Mouse (Mus musculus) adrenal gland, postnatal 36 days (tissue): ENCODE results near the gene Fpr-rs7. TPM values are rescaled to one million over a fixed set of nuclear protein-coding genes. Genes with fewer than 3 reads are reported as not detected.

Source experiments
- DNase-seq, 2 experiments: peaks; one replicate each; pipeline ENCODE4 v3.0.0; 2021; ENCODE audit warnings: mixed read lengths in 1 of 2
- long read RNA-seq, 2 experiments: library from polyadenylated mRNA; stranded (forward); transcript quantifications; one replicate each; pipeline ENCODE4 v2.0.0; 2021; ENCODE audit warnings: borderline sequencing depth in 2 of 2
- total RNA-seq, 2 experiments: library from RNA; stranded (reverse); gene quantifications; 2 replicates each; pipeline ENCODE4 v1.2.3; 2021

Gene Fpr-rs7
- total RNA-seq: not detected
- long read RNA-seq, experiment 1: 0 reads
- long read RNA-seq, experiment 2: 0 reads

- DNase-seq: no peak
These were observed at the start of gene Fpr-rs7 for GRCm38 (mm10) chr17:20114126-20114525. Gene Fpr-rs7 (minus strand): TSS chr17:20114226.

GRCm38 (mm10) chr17:20074090-20074489 is 39.9 kb downstream of the Fpr-rs7 start:
- DNase-seq: no peak

GRCm38 (mm10) chr17:20071656-20072396 is 42.2 kb downstream of the Fpr-rs7 start:
- no peak for DNase-seq

Other genes starting within 250 kb of the Fpr-rs7 start
- gene Vmn2r104, start 65.9 kb downstream of the Fpr-rs7 start, total RNA-seq: not detected
- not detected for gene Fpr-rs6, start 68.9 kb upstream of the Fpr-rs7 start, total RNA-seq
- gene Vmn2r105, start 120.8 kb upstream of the Fpr-rs7 start, total RNA-seq: not detected
- not detected for gene Vmn2r106, start 171.3 kb upstream of the Fpr-rs7 start, total RNA-seq
- gene Vmn2r107, start 231.0 kb upstream of the Fpr-rs7 start, total RNA-seq: not detected